8 mouse cellular contexts compared by ENCODE assay signal in genomic region chr5:101700607-101701006, GRCm38 (mm10). TPM values are rescaled to one million over a fixed set of nuclear protein-coding genes. Genes with fewer than 3 reads are reported as not detected.
DNase-seq lines count a peak whose midpoint lies in the region; ATAC-seq and TF ChIP-seq lines count a peak whose summit lies in the region.

No protein-coding gene starts in this region.

- H3K4me1 ChIP-seq in heart, embryonic 14.5 days (ENCODE audit: control insufficient read depth in 2 of 2, insufficient read depth in 2 of 2, low read length in 2 of 2) = no peaks in the 10 kb centered on the region
- no peaks in the 10 kb centered on the region for H3K4me1 ChIP-seq in lung, postnatal 0 days (ENCODE audit: insufficient read depth, low read depth, low read length)
- H3K4me1 ChIP-seq in hindbrain, embryonic 13.5 days (replicated peaks) = no peaks in the 10 kb centered on the region

- intact Hi-C loops in heart, postnatal 25 days (cut with DNase I) = no loop called here

- no peaks in the 10 kb centered on the region for H3K36me3 ChIP-seq in heart, embryonic 14.5 days (ENCODE audit: control insufficient read depth, insufficient read depth, low read length)
- H3K36me3 ChIP-seq in lung, postnatal 0 days (ENCODE audit: insufficient read depth, low read length) = no peaks in the 10 kb centered on the region
- H3K36me3 ChIP-seq in hindbrain, embryonic 13.5 days = no peaks in the 10 kb centered on the region

- no peak for DNase-seq in heart, postnatal 25 days (ENCODE audit: low spot score)
- peak; percentile 7 for DNase-seq in right cerebral cortex, postnatal 4 days
- DNase-seq in right cerebral cortex, postnatal 25 days = no peak
- peak; percentile 73 for DNase-seq in embryo, embryonic 11 days
- peak; percentile 52 for DNase-seq in lung, postnatal 0 days (ENCODE audit: low spot score)
- no peak for DNase-seq in adrenal gland, adult 2 months

- H3K9ac ChIP-seq in heart, embryonic 14.5 days (ENCODE audit: low read length) = no peak overlapping the region
- H3K9ac ChIP-seq in lung, postnatal 0 days (replicated peaks; ENCODE audit: low read depth) = no peak overlapping the region
- no peak overlapping the region for H3K9ac ChIP-seq in hindbrain, embryonic 13.5 days

- 3% methylated on average over 3 of the region's 3 CpGs for WGBS in heart, embryonic 14.5 days
- under 1% methylated on average over 3 of the region's 3 CpGs for WGBS in lung, postnatal 0 days
- WGBS in hindbrain, embryonic 13.5 days = 7% methylated on average over 3 of the region's 3 CpGs

- ATAC-seq in heart, embryonic 14.5 days (ENCODE audit: insufficient number of reproducible peaks, insufficient read depth, low FRiP score, low read depth) = no peak
- ATAC-seq in lung, postnatal 0 days = no peak
- ATAC-seq in hindbrain, embryonic 13.5 days (ENCODE audit: low FRiP score) = no peak

- H3K9me3 ChIP-seq in heart, embryonic 14.5 days (ENCODE audit: control insufficient read depth, low read length) = no peaks in the 10 kb centered on the region
- no peaks in the 10 kb centered on the region for H3K9me3 ChIP-seq in lung, postnatal 0 days (ENCODE audit: low read length)
- H3K9me3 ChIP-seq in hindbrain, embryonic 13.5 days = no peaks in the 10 kb centered on the region

- no peak overlapping the region for H3K4me3 ChIP-seq in heart, embryonic 14.5 days (ENCODE audit: control insufficient read depth in 1 of 2, insufficient read depth in 1 of 2, low read depth in 1 of 2, low read length in 2 of 2)
- no peak overlapping the region for H3K4me3 ChIP-seq in lung, postnatal 0 days (ENCODE audit: low read depth, low read length)
- no peak overlapping the region for H3K4me3 ChIP-seq in hindbrain, embryonic 13.5 days

- peak; percentile 66 for TF ChIP-seq CTCF in lung, postnatal 0 days (IDR thresholded peaks at IDR 0.05)

- TF ChIP-seq EP300 in lung, postnatal 0 days (IDR thresholded peaks at IDR 0.05) = no peak

- H3K4me2 ChIP-seq in heart, embryonic 14.5 days (ENCODE audit: low read length) = 0 out of 2 replicates have a peak overlapping the region, but pooled peaks have one; percentile 11
- H3K4me2 ChIP-seq in lung, postnatal 0 days (replicated peaks; ENCODE audit: low read depth, low read length) = 0 out of 2 replicates have a peak overlapping the region, but pooled peaks have one; percentile 20
- H3K4me2 ChIP-seq in hindbrain, embryonic 13.5 days = no peak overlapping the region

- no peak overlapping the region for H3K27ac ChIP-seq in heart, embryonic 14.5 days (replicated peaks in 1 of 2; ENCODE audit: control insufficient read depth in 1 of 2, insufficient read depth in 1 of 2, low read depth in 2 of 2, low read length in 2 of 2)
- H3K27ac ChIP-seq in lung, postnatal 0 days (ENCODE audit: low read length) = no peak overlapping the region
- no peak overlapping the region for H3K27ac ChIP-seq in hindbrain, embryonic 13.5 days

- no peaks in the 10 kb centered on the region for H3K27me3 ChIP-seq in heart, embryonic 14.5 days (ENCODE audit: control insufficient read depth, insufficient read depth, low read length)
- H3K27me3 ChIP-seq in lung, postnatal 0 days (replicated peaks; ENCODE audit: insufficient read depth, low read length) = no peaks in the 10 kb centered on the region
- peaks cover 24% of the 10 kb centered on the region for H3K27me3 ChIP-seq in hindbrain, embryonic 13.5 days

RNA-seq across cellular contexts. Expression of gene Nkx6-1, which starts 35.8 kb away (rescaled TPM):
- polyA plus RNA-seq in heart, embryonic 14.5 days (2014; fragmentation: Nextera tagmentation; extraction: Ambion mirVana) = 0.05 TPM in 1 of 2 replicates, not detected in the other
- under 1 TPM; 0.10 to 0.14 TPM for total RNA-seq in heart, postnatal 25 days (2021)
- polyA plus RNA-seq in lung, postnatal 0 days (2015; fragmentation: Nextera tagmentation; extraction: Ambion mirVana) = 0.07 and 0.13 TPM in 2 replicates
- total RNA-seq in adrenal gland, adult 2 months (2021) = not detected
- not detected in 2 replicates for polyA plus RNA-seq in adrenal gland, adult 2 months (2012; rRNA removed)
- polyA plus RNA-seq in hindbrain, embryonic 13.5 days (2015; fragmentation: Nextera tagmentation; extraction: Ambion mirVana) = 8.1 and 12.2 TPM in 2 replicates

Comparison
In these comparisons a context has a peak if more than half of its experiments do, and no peak if none do; other contexts are left out.
1. DNase-seq: peak in right cerebral cortex, postnatal 4 days (single experiment), embryo, embryonic 11 days (single experiment) and lung, postnatal 0 days (single experiment); none in heart, postnatal 25 days (single experiment), right cerebral cortex, postnatal 25 days (single experiment) and adrenal gland, adult 2 months (single experiment).